Mouse (Mus musculus) cerebellum, adult 11 months (tissue): ENCODE measurements at regions not wholly inside any gene's neighbourhood (a gene's known extent, or its start where the extent isn't known, plus 50 kb on each side); places are given as distances from the start of the nearest gene placed in this dataset.
A peak's percentile ranks its signal among the peaks of the same experiment; 100 is the strongest.
"Not testable (repeated sequence)": the region's sequence is repeated elsewhere in the genome, so short reads cannot be mapped to it uniquely, and the experiment has no call there.

Experiments used
- DNase-seq: peaks from one replicate; pipeline ENCODE4 v3.0.0; 2022

- DNase-seq, result no peak
Observed at GRCm38 (mm10) chr2:78277699-78278098, 331.5 kb upstream of the Cwc22 start.

- DNase-seq, result no peak
Observed at GRCm38 (mm10) chr2:78274122-78274521, 327.9 kb upstream of the Cwc22 start.

- no peak for DNase-seq
Observed at GRCm38 (mm10) chr2:78268705-78269104, 322.5 kb upstream of the Cwc22 start.

GRCm38 (mm10) chr2:78267527-78268375 lies 321.6 kb upstream of the Cwc22 start:
- DNase-seq, result no peak

GRCm38 (mm10) chr2:78253601-78254097 lies 307.5 kb upstream of the Cwc22 start:
- DNase-seq, result no peak

GRCm38 (mm10) chr2:78246354-78246753 lies 300.2 kb upstream of the Cwc22 start:
- DNase-seq, result no peak

GRCm38 (mm10) chr2:78240299-78240698 lies 294.1 kb upstream of the Cwc22 start:
- DNase-seq, result no peak

- not testable (repeated sequence) for DNase-seq
Observed at GRCm38 (mm10) chr2:78225383-78226100, 279.4 kb upstream of the Cwc22 start.

GRCm38 (mm10) chr2:78214469-78214868 lies 268.3 kb upstream of the Cwc22 start:
- DNase-seq, result no peak

GRCm38 (mm10) chr2:78205125-78205524 lies 258.9 kb upstream of the Cwc22 start:
- no peak for DNase-seq

- no peak for DNase-seq
Observed at GRCm38 (mm10) chr2:78196006-78196405, 249.8 kb upstream of the Cwc22 start.

GRCm38 (mm10) chr2:78189620-78190019 lies 243.4 kb upstream of the Cwc22 start:
- DNase-seq, result no peak

GRCm38 (mm10) chr2:78184950-78185349 lies 238.8 kb upstream of the Cwc22 start:
- DNase-seq, result no peak

GRCm38 (mm10) chr2:78173784-78174183 lies 227.6 kb upstream of the Cwc22 start:
- no peak for DNase-seq

- no peak for DNase-seq
Observed at GRCm38 (mm10) chr2:78172819-78173218, 226.6 kb upstream of the Cwc22 start.

GRCm38 (mm10) chr2:78170162-78170747 lies 224.1 kb upstream of the Cwc22 start:
- no peak for DNase-seq

- DNase-seq, result peak; percentile 55
Observed at GRCm38 (mm10) chr2:78165429-78165828, 219.3 kb upstream of the Cwc22 start.

GRCm38 (mm10) chr2:78159877-78160485 lies 213.8 kb upstream of the Cwc22 start:
- DNase-seq, result peak; percentile 56

GRCm38 (mm10) chr2:78110335-78110734 lies 164.2 kb upstream of the Cwc22 start:
- no peak for DNase-seq

GRCm38 (mm10) chr2:78095536-78095935 lies 149.4 kb upstream of the Cwc22 start:
- no peak for DNase-seq

GRCm38 (mm10) chr2:78094921-78095320 lies 148.7 kb upstream of the Cwc22 start:
- DNase-seq, result no peak

GRCm38 (mm10) chr2:78064321-78065037 lies 118.3 kb upstream of the Cwc22 start:
- DNase-seq, result no peak
